Mouse (Mus musculus) thymus, adult 2 months (tissue): ENCODE measurements around the gene Snhg11.

Source experiments
- CTCF ChIP-seq: fragments of 200-500 bp; IDR thresholded peaks from 2 replicates; pipeline ENCODE4 v1.5.1; 2012; ENCODE audit warnings: mild to moderate bottlenecking, control low read depth, low read length, moderate library complexity, borderline replicate concordance; ENCODE audit not compliant: control insufficient read depth, poor library complexity, insufficient read depth; ENCODE audit errors: extremely low read depth
- POLR2A ChIP-seq: fragments of 200-500 bp; IDR thresholded peaks from 2 replicates; pipeline ENCODE4 v1.6.1; 2012; ENCODE audit warnings: mild to moderate bottlenecking, low read length, control low read depth, moderate library complexity; ENCODE audit not compliant: control insufficient read depth, poor library complexity, insufficient read depth; ENCODE audit errors: extremely low read depth

- no peak for TF ChIP-seq CTCF
- TF ChIP-seq POLR2A = no peak
These were observed 15.4 kb upstream of the Snhg11 start for GRCm38 (mm10) chr2:158359757-158360620.
